Mouse (Mus musculus): Measurements from ENCODE around the gene Ckap2l.

The Ckap2l gene

GRCm38 (mm10) chr2:129296671-129297588, at the start of gene Ckap2l:
TSS of gene Ckap2l (minus strand) at chr2:129297212.
- peak; percentile 98 for DNase-seq (ENCODE audit: low read depth, low spot score)

- DNase-seq (ENCODE audit: low read depth, low spot score): peak; percentile 18
These were observed 41.2 kb upstream of the Ckap2l start for GRCm38 (mm10) chr2:129338138-129338621.

DNA sequence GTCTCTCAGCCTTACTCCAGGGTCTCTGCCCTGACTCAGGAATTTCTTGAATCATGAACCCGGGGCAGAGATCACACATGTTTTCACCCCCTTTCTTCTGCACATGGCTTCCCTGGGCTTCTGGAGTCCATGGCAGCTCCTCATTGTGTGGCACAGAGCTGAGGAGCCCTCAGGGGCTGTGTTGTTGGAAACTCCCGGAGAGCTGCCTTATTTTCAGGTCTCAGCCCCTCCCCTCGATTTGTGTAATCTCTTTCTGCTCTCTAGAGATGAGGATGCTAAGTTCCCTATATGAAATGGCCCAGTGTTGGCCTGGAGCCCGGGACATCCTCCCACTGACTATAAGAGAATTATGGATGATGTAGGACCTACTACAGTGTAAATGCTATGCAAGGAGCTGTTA, 36.5 kb upstream of the Ckap2l start:
- no peak for DNase-seq (ENCODE audit: low read depth, low spot score)

DNA sequence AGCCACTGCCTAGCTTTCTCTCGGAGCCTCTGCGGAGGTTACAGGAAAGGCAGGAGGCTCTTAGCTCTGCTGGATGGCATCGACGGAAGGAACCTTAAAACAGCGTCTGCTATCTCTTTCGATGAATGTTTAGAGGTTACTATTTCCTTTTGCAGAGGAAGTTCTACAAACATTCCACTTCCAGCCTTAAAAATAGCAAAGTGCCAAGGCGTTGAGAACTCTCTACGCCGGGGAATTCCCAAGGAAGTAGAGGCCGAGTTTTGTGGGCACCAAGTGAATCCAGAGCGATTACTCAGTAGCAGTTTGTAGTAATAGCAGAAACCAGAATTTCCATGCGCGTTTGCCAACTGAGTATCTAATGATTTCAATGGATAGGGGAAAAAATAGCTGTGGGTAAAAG, 33.5 kb upstream of the Ckap2l start:
- no peak for DNase-seq (ENCODE audit: low read depth, low spot score)

DNA sequence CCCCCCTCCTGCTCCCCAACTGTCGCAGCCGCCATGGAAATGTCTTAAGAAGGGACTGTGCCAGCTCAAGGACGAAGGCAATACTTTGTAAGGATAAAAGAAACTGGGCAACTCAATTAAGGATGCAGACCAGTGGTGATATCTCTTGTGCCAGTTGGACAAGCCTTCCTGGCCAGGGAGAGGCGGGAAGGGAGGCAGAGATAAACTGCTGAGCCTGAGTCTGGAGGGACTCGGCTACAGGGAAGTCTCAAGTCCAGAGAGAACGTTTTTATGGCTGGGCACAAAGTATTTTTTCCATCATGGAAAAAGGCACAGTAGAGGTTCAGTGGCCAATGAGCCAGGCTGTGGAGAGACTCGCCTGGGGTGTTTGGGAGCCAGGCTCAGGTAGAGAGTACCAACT, 33.0 kb upstream of the Ckap2l start:
- DNase-seq (ENCODE audit: low read depth, low spot score): no peak

DNA sequence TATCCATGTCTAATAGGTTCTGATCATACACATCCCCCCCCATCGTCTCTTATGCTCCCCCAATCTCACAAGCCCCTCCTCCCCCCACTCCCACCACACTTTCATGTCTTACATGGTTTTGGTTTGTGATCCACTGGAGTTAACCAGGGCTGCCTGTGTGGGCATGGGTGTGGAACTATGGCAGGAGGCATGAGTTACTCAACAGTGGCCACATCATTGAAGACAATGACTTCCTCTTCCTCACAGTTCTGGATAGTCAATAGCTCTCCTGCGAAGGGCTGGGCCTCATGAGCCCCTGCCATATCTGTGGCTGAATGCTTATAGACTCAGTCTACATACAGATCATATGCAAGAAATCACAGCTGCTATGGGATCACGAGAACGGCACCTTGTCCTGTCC, 31.2 kb upstream of the Ckap2l start:
- no peak for DNase-seq (ENCODE audit: low read depth, low spot score)

GRCm38 (mm10) chr2:129324216-129324615, 27.2 kb upstream of the Ckap2l start:
- DNase-seq (ENCODE audit: low read depth, low spot score): no peak

DNA sequence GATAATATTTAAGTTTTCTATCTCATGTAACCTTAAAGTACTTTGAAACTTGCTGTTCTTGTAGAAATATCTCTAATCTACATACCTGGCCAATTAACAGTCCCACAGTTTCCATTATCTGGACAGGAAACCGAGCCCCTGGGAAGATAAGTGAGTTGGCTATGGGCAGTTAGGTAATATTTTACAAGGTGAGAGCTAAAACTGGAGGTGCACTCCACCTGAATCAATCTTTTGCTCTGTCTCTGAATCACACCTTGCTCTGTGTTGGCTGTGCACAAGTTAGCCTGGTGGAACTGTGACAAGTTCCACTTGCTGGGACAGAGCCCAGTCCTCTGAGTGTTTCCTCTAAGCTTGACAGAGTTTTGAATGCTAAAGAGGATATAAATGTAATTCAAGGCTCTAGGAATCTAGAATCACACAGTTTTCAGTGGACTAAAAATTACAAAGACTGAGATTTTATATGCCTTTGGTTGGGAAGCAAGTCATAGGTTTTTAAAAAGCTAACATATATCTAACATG, 25.2 kb upstream of the Ckap2l start:
- no peak for DNase-seq (ENCODE audit: low read depth, low spot score)

DNA sequence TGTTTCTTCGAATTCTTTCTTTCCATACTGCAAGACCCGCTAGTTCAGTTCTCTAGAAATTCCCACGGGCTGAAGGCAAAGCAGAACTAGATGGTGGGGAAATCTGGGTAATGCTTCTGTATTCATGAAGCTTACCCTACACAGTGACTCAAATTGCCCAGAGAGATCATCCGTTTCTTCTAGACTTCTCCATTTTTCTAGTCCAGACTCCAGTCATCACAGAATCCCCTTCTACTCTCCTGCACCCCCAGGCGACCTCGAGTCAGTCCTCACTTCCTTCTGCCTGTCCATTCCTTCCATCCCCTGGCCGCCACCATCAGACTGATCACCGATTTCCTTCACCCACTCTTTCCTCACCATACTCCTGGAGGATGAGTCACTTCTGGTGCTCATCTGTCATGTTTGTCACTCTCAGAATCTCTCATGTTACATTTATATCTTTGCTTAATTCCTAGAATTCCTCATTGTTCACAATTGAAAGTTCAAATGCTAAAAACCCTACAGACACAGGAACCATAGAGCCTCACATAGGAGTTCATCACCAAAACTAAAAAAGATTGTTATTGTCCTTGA, 23.1 kb upstream of the Ckap2l start:
- DNase-seq (ENCODE audit: low read depth, low spot score): no peak

DNA sequence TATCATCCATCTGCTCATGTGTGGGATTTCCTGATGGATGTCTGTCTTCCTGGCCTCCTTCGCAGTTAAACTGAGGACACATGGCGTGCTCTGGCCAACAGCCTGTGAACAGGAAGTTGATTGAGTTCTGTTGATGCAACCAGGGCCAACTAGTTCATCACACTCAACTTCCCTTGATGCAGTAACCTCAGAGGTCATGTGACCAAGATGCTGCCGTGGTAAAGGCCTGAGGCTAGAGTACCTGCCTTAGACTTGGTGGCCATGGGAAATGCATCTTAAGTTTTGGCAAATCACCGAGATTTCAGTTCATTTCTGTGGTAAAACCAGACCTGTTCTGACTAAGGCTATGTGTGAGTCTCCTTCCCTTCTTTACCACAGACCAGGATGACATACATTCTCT, 18.8 kb upstream of the Ckap2l start:
- DNase-seq (ENCODE audit: low read depth, low spot score): no peak

- no peak for DNase-seq (ENCODE audit: low read depth, low spot score)
These were observed 17.9 kb upstream of the Ckap2l start for GRCm38 (mm10) chr2:129314880-129315279.

DNA sequence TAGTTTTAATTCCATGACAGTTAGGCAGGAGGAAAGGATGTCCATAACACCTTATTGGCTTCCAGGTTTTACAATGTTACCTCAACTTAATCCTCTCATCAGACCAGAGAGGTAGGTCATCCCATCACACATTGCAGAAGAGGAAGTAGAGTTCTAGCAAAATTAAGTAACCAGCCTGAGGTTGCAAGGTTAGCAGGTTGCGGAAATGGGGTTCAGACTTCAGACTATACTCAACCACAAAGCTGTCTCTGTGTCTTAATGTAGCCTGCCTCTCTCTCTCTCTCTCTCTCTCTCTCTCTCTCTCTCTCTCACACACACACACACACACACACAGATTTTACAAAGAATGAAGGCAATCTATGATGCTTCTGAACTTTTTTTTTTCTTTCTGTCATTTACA, 16.9 kb upstream of the Ckap2l start:
- DNase-seq (ENCODE audit: low read depth, low spot score): no peak

DNA sequence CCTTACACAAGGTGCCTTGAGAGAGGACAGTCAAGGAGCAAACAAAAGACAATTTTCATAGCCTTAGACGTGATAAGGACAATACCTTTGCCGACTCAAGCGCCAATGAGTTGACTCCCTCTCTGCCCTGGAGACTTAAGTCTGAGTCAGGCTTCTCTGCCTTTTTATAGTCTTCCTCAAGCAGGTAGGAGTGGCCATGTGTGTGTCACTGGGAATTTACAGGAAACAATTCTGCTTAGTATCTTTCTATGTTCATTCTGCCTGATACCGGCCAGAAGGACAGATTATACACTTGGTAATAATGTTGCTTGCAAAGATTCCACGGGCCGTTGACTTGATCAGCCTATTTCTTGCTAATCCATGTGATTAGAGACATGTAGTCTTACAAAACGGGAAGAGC, 12.8 kb upstream of the Ckap2l start, which contains the start of gene Il1a:
Il1a (minus strand) TSS at position 137 of the 400 bp plus-strand sequence.
- no peak for DNase-seq (ENCODE audit: low read depth, low spot score)

DNA sequence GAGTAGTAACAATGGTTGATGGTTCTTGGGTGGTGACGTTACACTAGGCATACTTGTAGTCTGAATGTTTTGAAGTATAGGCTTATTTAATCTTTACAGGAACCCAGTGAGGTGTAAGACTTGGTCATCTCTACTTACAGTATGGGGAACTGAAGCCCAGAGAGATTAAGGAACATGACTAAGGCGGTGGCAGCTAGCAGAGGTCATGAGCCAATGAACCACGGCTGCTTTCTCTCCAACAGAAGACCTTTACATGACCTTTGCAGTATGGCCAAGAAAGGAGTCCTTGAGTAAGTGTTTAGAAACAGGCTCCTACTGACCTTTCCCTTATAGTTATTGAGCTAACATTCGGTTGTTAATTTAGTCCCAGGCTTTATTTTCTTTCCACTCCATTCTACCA, 9.0 kb upstream of the Ckap2l start:
- DNase-seq (ENCODE audit: low read depth, low spot score): no peak

DNA sequence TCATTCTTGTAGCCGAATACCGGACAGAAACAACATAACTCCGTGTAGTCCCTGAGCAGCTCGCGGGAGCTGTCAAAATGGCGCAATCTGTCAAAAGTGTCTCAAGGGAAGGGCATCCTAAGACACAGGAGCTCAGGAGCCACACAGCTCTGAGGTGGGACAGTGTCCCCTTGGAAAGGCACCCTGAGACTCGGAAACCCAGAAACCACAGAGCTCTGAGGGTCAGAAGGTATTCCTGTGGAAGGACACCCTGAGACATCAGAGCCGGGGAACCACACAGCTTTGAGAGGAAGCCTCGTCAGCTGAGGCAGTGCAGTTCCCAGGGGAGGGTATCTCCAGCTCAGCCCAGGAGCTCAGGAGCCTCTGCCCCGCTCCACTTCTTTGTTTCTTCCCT, 574 bp upstream of the Ckap2l start:
- no peak for DNase-seq (ENCODE audit: low read depth, low spot score)

DNA sequence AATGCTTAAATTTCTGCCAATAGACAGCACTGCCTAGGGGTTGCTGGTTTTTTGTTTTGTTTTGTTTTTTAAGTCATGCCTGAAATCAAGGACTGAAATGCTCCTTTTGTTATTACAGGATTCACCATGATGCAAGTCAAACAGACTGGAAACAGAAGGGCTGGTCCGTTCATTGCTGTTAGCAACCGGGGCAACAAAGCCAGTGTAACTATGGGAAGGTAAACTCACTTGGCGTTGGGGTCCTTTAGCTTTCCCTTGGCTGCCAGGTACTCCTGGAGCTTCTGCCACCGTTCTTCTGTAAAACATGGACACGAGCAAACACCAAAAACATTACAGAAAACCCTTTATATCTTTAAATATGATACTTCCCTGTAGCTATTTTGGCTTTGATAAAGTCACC, 926 bp downstream of the Ckap2l start:
- DNase-seq (ENCODE audit: low read depth, low spot score): no peak

DNA sequence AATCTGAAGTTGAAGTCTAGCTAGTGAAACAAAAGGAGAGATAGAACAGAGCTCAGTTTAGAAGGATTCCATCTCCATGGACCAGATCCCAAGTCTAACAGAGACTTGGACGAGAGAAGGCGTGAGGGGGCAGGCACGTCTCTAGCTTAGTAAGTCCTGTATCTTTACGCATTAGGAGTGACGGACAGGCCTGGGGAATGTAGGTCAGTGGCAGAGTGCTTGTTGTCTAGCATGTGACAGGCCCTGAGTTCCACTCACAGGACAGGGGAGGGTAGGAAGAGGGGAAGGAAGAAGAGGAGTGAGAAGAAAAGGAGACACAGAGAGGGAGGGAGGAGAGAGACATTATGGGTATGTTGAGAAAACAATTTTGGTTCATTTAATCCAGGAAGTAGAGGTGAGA, 1.9 kb downstream of the Ckap2l start:
- no peak for DNase-seq (ENCODE audit: low read depth, low spot score)

- no peak for DNase-seq (ENCODE audit: low read depth, low spot score)
These were observed 23.2 kb downstream of the Ckap2l start for GRCm38 (mm10) chr2:129273823-129274222.

DNA sequence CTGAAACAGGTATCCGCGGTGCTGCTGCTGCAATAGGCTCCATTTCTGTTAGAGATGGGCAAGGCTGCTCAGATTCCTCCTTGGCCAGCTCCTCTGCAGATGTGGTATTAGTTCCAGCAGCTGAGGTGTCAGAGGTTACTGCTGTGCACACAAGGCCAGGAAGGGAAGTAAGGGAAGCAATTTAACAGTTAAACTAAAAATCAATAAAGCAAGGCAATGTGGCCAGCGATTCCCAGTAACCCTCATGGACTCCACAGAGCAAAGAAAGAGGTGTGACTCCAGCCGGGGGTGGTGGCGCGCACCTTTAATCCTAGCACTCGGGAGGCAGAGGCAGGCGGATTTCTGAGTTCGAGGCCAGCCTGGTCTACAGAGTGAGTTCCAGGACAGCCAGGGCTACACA, 26.4 kb downstream of the Ckap2l start:
- DNase-seq (ENCODE audit: low read depth, low spot score): no peak

GRCm38 (mm10) chr2:129269986-129270385, 27.0 kb downstream of the Ckap2l start:
- DNase-seq (ENCODE audit: low read depth, low spot score): no peak

DNA sequence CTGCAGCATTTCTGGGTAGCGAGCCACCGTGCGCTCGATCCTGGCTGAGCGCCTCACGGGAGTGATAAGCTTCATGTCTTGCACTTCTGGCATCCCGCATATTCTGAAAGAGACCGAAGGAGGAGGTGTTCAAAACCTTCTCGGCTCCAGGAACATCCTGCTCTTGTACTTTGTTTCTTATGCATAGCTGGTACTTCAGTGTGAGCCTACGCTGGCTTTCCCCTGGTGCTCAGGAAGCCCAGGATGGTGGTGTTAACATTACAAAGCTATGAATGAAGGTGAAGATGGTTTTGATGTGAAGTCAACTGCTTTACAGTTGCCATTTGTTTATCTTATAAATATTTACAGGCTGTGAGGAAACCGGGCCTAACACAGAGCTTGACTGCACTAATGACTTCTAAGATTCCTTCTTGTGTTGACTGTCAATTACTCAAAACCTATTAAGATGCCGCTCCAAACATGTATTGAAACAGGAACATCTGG, 27.8 kb downstream of the Ckap2l start:
- peak; percentile 79 for DNase-seq (ENCODE audit: low read depth, low spot score)

DNA sequence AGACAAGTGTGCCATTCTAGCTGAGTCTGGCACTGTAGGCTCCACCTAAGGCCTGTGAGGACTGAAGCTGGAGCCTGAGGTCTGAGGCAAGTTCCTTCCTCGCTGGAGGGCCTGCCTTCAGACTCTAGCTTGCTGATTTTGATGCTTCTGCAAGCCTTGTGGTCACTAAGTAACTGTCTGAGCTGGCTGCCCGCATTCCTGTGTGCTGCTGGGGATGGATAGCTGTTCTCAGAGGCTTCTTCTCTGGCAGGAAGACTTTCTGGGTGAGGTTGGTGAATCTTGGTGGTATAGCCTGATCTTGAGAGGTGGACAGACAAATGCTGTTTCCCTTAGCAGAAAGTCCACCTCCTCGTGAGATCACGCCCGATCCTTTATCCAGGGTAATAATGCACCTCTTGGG, 29.3 kb downstream of the Ckap2l start:
- no peak for DNase-seq (ENCODE audit: low read depth, low spot score)

GRCm38 (mm10) chr2:129265316-129265715, 31.7 kb downstream of the Ckap2l start:
- DNase-seq (ENCODE audit: low read depth, low spot score): no peak
